Mouse (Mus musculus) ES-Bruce4 (cell line): ENCODE measurements around the gene H1fnt.

Experiments used
- EP300 ChIP-seq: IDR thresholded peaks from 2 replicates; pipeline ENCODE4 v1.6.1; 2011; ENCODE audit warnings: low read depth, low read length; ENCODE audit not compliant: insufficient read depth
- POLR2A ChIP-seq: IDR thresholded peaks from one replicate; pipeline ENCODE4 v1.8.1; 2011; ENCODE audit warnings: low read length; ENCODE audit not compliant: insufficient read depth

DNA sequence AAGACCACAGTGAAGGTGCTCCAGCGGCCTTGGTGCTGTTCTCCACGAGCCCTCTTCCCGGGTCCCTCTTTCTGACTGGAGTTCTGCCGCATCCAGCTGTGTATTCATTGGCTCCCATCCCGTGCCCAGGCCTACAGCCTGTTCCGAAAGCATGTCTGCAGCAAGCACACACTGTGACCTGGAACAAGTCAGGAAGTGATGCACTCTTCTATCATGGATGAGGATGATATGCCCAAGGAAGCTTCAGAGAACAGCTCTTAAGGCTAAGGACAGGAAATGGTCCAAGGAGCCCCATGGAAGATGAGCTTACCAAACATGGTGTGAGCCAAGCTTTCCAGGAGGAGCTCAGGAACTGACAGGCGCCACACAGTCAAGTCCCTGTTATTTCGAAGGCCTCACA lies 36.6 kb upstream of the H1fnt start:
- TF ChIP-seq EP300 (no peak), POLR2A (no peak)
